Mouse (Mus musculus) ES-Bruce4 (cell line): ENCODE results near the gene Myh6.

Source experiments
- CTCF ChIP-seq: IDR thresholded peaks from one replicate; pipeline ENCODE4 v1.8.1; 2011; ENCODE audit warnings: low read depth, low read length
- POLR2A ChIP-seq: IDR thresholded peaks from one replicate; pipeline ENCODE4 v1.8.1; 2011; ENCODE audit warnings: low read length; ENCODE audit not compliant: insufficient read depth

GRCm38 (mm10) chr14:54938431-54939219 is 28.1 kb downstream of the Myh6 start:
- TF ChIP-seq CTCF, result no peak
- no peak for TF ChIP-seq POLR2A
